Mouse (Mus musculus) heart, postnatal 0 days (tissue): ENCODE results near the gene Zcchc24. TPM values are rescaled to one million over a fixed set of nuclear protein-coding genes. Genes with fewer than 3 reads are reported as not detected.

Experiments
- ATAC-seq: fragments of 200-750 bp; cut with Nextera tagmentation; 2 replicates; pipeline ENCODE4 v1.8.0; 2017; ENCODE audit warnings: low read depth, moderate number of reproducible peaks, moderate library complexity; ENCODE audit not compliant: insufficient read depth
- DNase-seq: peaks from one replicate; pipeline ENCODE4 v3.0.0-alpha.2; 2016; ENCODE audit warnings: low spot score
- H3K27ac ChIP-seq: fragments of 300-500 bp; sonication (generic); 2 replicates; pipeline ENCODE4 v1.5.1; 2014; ENCODE audit warnings: low read depth, mild to moderate bottlenecking
- H3K27me3 ChIP-seq: fragments of 300-500 bp; sonication (generic); 2 replicates; pipeline ENCODE4 v1.6.1; 2014; ENCODE audit warnings: low read length, mixed read lengths; ENCODE audit not compliant: control insufficient read depth, insufficient read depth
- H3K36me3 ChIP-seq: fragments of 300-500 bp; sonication (generic); replicated peaks from 2 replicates; pipeline ENCODE4 v1.6.1; 2014; ENCODE audit warnings: low read length, mixed read lengths; ENCODE audit not compliant: control insufficient read depth, insufficient read depth
- H3K4me1 ChIP-seq: fragments of 300-500 bp; sonication (generic); 2 replicates; pipeline ENCODE4 v1.6.1; 2014; ENCODE audit warnings: antibody characterized with exemption; ENCODE audit not compliant: control insufficient read depth, insufficient read depth
- H3K4me2 ChIP-seq: fragments of 300-500 bp; sonication (generic); 2 replicates; pipeline ENCODE4 v1.6.1; 2014; ENCODE audit warnings: low read depth, mild to moderate bottlenecking, low read length, moderate library complexity
- H3K4me3 ChIP-seq: fragments of 300-500 bp; sonication (generic); 2 replicates; pipeline ENCODE4 v1.5.1; 2014; ENCODE audit warnings: low read depth, low read length
- H3K9ac ChIP-seq: fragments of 300-500 bp; sonication (generic); replicated peaks from 2 replicates; pipeline ENCODE4 v1.6.1; 2014; ENCODE audit warnings: low read depth, low read length, mixed read lengths
- H3K9me3 ChIP-seq: fragments of 300-500 bp; sonication (generic); replicated peaks from 2 replicates; pipeline ENCODE4 v1.6.1; 2016; ENCODE audit warnings: low read length; ENCODE audit not compliant: control insufficient read depth
- CTCF ChIP-seq: IDR thresholded peaks from 2 replicates; pipeline ENCODE4 v1.5.1; 2016; ENCODE audit warnings: antibody characterized with exemption, control low read depth, low read depth
- EP300 ChIP-seq: IDR thresholded peaks from 2 replicates; pipeline ENCODE4 v1.6.1; 2016; ENCODE audit warnings: antibody characterized with exemption, low read depth
- WGBS: fragments of 180-500 bp; shearing (Covaris S2); extraction: QIAGEN DNeasy Blood & Tissue Kit; methylation state at CpG from one replicate; pipeline ENCODE4 v1.1.7; 2014; 5-methylcytosine and 5-hydroxymethylcytosine counted together
- polyA plus RNA-seq: library from polyadenylated mRNA; unstranded; fragments of >200 nt; fragmentation: Nextera tagmentation; extraction: Ambion mirVana; gene quantifications from 2 replicates; pipeline ENCODE4 v1.2.1, GENCODE M21; 2015
- total RNA-seq: library from RNA; depleted of rRNA; stranded (reverse); fragments of >200 nt; gene quantifications from 2 replicates; pipeline ENCODE4 v1.2.3, GENCODE M21; 2014; ENCODE audit warnings: low replicate concordance

Zcchc24 gene
- total and polyA plus RNA-seq, 2 experiments from 2014 or later: 18.5 to 40.3 TPM

DNA sequence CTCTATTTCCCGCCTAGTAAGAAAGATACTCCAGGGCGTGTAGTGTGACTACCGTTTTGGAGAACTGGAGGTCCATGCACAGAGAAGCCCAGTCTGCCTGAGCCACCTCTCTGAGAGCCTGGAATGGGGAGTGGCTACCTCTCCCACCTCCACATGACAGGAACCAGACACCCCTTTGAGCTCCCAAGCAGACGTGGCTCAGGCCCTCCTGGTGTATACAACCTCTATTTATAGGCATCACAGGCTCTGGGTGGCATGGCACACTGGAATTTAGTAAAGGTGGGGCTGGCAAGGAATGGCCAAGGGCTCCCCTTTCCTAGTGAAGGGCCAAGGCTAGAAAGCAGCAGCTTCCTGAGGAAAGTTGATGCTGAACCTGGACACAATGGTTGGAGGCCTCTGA, 10.9 kb downstream of the Zcchc24 start:
- Histone ChIP-seq H3K4me2 (no peak overlapping the region), H3K27ac (peak overlapping the region; percentile 73), H3K9ac (no peak overlapping the region), H3K36me3 (peaks cover 26% of the 10 kb centered on the region), H3K27me3 (no peaks in the 10 kb centered on the region), H3K9me3 (no peaks in the 10 kb centered on the region), H3K4me3 (no peak overlapping the region), H3K4me1 (peaks cover 70% of the 10 kb centered on the region)
- ATAC-seq (peak; percentile 80), DNase-seq (peak; percentile 71)
- TF ChIP-seq EP300: no peak
- TF ChIP-seq CTCF: no peak
- 41% methylated on average over 4 of the region's 4 CpGs for WGBS

DNA sequence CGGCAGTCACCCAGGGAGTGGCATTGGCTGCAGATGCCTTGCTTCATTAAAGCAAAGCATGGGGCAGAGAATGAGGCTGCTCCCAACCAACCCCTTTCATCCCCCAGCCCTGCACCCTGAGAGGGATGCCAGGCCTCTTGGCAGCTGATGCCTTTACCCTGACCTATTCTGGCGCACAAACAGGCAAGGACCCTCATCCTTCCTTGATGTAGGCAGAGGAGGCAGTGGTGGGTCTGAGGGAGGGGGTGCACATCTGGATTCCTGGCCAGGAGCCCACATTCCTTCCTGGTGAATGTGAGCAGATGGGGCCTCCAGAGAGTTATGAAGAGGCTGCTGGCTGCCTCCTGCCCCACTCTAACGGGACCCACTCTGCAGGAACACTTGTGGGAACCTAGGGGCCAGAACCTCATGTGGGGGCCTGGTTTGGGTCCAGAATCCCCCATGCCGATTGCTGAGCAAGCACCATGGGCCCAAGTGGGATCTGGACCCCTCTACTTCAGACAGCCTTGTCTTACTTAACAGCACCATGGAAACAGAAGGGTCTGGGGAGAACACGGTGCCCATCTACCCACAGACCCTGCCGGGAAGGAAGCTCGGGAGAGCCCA, 12.4 kb downstream of the Zcchc24 start:
- peaks cover 57% of the 10 kb centered on the region for H3K4me1 ChIP-seq
- no peak for ATAC-seq

DNA sequence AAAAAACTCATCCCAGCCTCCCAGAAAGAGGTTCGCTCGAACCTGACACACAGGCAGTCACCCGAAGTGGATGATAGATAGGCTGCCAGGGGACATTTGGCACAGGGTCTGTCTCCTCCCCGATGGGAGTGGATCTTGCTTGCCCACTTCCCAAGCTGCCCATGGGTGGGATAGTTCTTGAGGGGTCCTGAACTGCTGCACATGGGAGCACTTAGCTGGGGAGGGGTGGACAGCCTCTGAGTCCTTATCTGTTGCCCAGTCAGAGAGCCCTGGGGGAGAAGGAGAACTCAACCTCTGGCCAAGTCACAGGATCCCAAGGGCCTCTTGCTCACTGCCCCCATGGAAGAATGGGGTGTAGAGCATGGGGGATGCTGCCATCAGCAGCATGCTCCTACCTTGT, 13.3 kb downstream of the Zcchc24 start:
- Histone ChIP-seq H3K9ac (no peak overlapping the region), H3K4me1 (peaks cover 54% of the 10 kb centered on the region), H3K4me3 (no peak overlapping the region), H3K27ac (no peak overlapping the region), H3K4me2 (no peak overlapping the region), H3K36me3 (peaks cover 40% of the 10 kb centered on the region), H3K27me3 (no peaks in the 10 kb centered on the region), H3K9me3 (no peaks in the 10 kb centered on the region)
- no peak for ATAC-seq
- 43% methylated on average over 4 of the region's 4 CpGs for WGBS
- no peak for TF ChIP-seq CTCF
- no peak for TF ChIP-seq EP300
- DNase-seq: no peak

More for the DNA sequence above, 12.4 kb downstream of the Zcchc24 start:
- DNase-seq: no peak
- no peaks in the 10 kb centered on the region for H3K9me3 ChIP-seq
- TF ChIP-seq CTCF (no peak), EP300 (no peak)
- H3K4me3 ChIP-seq: no peak overlapping the region
- H3K9ac ChIP-seq: no peak overlapping the region
- WGBS: 46% methylated on average over 7 of the region's 7 CpGs
- H3K36me3 ChIP-seq: peaks cover 34% of the 10 kb centered on the region
- H3K27me3 ChIP-seq: no peaks in the 10 kb centered on the region
- peak overlapping the region; percentile 23 for H3K27ac ChIP-seq
- no peak overlapping the region for H3K4me2 ChIP-seq

DNA sequence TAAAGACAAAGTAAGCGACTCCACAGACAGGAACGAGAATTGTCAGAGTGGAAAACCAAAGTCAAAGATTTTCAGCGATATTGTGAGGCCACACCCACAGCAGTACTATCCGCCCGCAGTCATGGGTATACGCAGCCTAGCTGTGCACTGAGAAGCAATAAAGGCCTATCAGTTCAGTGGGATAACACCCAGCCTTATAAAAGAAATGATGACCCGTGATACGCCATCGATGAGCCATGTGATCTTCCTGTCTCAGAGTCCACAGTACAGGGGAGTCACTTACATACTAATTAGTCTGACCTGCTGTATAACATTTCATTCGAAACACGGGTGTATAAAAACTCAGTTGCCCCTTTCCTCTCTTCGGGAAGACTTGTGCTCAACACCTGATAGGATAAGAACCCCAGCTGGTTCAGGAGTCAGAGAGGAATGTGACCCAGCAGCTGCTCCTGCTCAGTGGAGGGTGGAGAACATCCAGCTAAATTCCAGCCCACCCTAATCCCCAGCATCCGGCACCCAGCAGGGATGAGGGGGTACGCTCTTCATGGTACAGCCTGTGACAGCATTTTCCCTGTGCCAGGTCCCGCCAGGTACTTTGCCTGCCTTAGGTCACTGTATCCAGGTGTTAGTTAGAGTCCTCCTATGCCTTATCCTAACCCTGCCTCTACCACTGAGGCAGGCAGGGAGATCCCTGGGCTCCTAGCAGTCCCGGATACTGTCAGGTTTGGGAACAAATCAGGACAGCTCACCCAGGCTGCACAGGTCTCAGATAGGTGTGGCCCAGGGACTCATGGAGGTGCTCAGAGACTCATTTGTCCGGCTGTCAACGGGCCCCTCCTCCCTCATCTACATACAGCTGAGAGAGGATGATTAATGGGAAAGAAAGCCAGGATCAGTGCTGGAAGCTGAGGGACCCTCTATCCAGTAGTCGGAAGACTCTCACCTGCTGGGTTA, 14.0 kb downstream of the Zcchc24 start:
- Histone ChIP-seq H3K27me3 (no peaks in the 10 kb centered on the region), H3K27ac (no peak overlapping the region), H3K36me3 (peaks cover 46% of the 10 kb centered on the region), H3K9ac (no peak overlapping the region), H3K9me3 (no peaks in the 10 kb centered on the region), H3K4me2 (no peak overlapping the region), H3K4me1 (peaks cover 47% of the 10 kb centered on the region), H3K4me3 (no peak overlapping the region)
- 55% methylated on average over 19 of the region's 19 CpGs for WGBS
- no peak for ATAC-seq
- TF ChIP-seq CTCF (no peak), EP300 (no peak)
- DNase-seq: no peak

DNA sequence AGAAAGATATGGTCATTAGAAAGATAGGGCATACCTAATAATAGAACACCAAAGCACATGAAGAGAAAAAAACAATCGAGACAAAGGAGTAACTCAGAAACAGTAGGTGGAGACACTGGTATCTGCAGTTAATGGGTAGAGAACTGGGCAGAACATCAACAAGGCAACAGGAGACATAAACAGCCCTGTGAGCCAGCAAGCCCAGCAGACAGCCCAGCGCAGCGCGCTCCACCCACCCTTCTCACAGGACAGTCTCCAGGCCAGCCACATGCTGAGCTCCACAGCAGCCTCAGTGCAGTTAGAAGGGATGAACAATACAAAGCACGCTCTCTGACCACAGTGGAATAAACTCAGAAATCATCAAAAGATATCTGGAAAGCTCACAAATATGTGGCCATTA, 15.8 kb downstream of the Zcchc24 start:
- no peak overlapping the region for H3K27ac ChIP-seq

More for the DNA sequence above, 15.8 kb downstream of the Zcchc24 start:
- no peak overlapping the region for H3K4me2 ChIP-seq
- H3K9me3 ChIP-seq: no peaks in the 10 kb centered on the region
- H3K36me3 ChIP-seq: peaks cover 46% of the 10 kb centered on the region
- 36% methylated on average over 5 of the region's 5 CpGs for WGBS
- DNase-seq (no peak), ATAC-seq (no peak)
- H3K4me1 ChIP-seq: peaks cover 53% of the 10 kb centered on the region
- no peak for TF ChIP-seq EP300
- TF ChIP-seq CTCF: no peak
- H3K4me3 ChIP-seq: no peak overlapping the region
- H3K9ac ChIP-seq: no peak overlapping the region
- no peaks in the 10 kb centered on the region for H3K27me3 ChIP-seq
